Mouse (Mus musculus): Measurements from ENCODE around the gene Gch1.

Gch1 gene

DNA sequence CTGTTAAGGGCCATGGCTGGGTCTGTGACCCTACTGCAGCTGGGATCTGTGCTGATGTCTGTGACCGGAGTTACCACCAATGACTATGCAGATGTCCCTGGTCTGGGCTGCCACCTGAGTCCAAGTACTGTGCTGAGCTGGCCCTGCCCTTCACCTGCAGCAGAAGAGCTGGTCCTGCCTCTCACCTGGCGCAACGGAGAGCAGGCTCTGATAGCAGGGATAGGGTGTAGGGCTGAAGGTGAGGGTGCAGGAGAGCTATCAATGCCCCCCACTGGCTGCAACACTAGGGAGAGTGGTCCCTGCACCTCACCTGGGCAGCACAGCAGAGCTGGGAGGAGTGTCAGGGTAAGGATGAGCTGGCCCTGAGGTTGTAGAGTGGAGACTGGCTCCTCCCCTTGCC lies 17.4 kb upstream of the Gch1 start:
- DNase-seq (ENCODE audit: low spot score), result no peak

DNA sequence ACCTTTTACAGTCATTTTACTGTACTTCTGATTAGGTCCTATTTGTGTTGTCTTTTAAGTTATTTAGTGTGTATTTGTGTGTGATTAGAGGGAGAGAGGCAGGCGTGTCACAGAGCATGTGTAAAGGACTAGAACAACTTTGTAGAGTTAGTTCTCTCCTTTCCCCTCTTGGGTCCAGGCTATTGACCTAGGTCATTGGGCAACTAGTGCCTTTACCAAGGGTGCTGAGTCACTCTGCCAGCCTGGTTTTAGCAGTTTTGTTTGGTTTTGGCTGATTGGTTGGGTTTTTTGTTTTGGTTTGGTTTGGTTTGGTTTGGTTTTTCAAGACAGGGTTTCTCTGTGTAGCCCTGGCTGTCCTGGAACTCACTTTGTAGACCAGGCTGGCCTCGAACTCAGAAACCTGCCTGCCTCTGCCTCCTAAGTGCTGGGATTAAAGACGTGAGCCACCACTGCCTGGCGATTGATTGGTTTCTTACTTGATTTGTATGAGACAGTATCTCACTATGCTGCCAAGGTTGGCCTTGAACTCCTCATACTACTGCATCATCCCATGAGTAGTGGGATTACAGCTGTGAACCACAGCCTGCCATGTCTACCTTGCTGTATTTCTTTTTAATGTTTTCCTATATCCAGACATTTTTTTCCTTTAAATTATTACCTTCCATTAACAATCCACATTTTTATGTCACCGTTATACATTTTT lies 16.2 kb upstream of the Gch1 start:
- no peak for DNase-seq (ENCODE audit: low spot score)

DNA sequence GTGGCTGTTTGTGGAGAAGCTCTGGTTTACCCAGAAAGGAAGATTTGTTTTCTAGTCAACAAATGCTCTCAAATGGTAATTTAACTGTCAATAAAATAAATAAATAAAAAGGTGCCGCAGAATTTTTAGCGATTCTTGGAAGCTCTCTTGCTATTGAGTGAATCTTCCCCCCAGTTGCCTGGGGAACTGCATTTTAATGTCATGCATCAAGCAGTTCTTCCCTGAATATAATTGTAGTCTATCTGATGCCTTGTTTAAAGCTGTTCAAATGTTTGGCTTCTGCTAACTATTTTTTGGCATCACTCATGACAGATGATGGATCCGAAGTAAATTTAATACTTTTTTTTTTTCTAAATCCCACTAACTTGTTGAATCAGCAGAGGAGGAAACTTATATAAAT lies 8.1 kb upstream of the Gch1 start:
- no peak for DNase-seq (ENCODE audit: low spot score)

DNA sequence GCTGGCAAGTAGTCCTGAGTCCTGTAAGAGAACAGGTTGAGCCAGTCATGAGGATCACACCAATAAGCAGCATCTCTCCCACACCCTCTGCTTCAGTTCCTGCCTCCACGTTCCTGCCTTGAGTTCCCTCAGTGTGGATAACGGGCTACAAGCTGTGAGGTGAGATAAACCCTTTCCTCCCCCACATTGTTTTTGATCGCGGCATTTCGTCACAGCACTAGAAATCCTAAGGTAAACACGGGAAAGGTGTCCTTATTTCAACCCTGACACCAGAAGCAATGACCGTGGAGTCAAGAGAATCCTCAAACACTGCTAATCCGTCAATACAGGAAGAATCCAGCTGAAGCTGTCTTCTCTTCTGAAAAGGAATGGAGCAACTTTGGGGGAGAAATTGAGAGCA lies 7.5 kb upstream of the Gch1 start:
- DNase-seq (ENCODE audit: low spot score), result no peak

DNA sequence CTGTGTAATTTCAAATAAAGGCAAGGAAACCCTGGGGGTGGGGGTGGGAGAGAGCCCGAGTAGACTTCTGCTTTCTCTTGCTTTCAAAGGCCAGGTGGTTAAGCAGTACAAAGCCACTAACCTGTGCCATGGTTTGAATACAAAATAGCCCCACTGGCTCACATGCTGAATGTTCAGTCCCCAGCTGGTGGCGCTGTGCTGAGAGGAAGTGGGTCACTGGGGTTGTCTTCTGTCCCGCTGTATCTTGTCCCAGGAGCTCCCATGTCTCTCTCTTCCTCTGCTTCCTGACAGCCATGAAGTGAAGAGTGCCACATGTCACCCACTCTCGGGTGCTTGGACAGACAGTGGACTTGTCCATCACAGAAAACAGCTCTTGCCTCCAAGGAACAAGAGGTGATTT lies 4.9 kb upstream of the Gch1 start:
- DNase-seq (ENCODE audit: low spot score), result no peak

DNA sequence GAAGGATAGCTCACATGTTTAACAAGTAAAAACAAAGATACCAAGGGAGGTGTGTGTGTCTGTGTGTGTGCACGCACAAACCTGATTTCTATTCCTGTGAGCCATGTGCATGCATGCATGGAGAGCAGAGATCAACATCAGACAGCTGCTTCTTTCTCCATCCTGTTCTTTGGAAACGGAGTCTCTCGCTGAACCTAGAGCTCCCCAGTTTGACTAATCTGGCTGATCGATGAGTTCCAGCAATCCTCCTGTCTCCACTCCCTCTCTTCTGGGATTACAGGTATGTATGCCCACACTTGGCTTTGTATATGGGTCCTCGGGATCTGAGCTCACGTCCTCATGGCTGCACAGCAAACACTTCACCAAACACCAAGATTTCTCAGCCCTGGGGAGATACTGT lies 4.3 kb upstream of the Gch1 start:
- no peak for DNase-seq (ENCODE audit: low spot score)

DNA sequence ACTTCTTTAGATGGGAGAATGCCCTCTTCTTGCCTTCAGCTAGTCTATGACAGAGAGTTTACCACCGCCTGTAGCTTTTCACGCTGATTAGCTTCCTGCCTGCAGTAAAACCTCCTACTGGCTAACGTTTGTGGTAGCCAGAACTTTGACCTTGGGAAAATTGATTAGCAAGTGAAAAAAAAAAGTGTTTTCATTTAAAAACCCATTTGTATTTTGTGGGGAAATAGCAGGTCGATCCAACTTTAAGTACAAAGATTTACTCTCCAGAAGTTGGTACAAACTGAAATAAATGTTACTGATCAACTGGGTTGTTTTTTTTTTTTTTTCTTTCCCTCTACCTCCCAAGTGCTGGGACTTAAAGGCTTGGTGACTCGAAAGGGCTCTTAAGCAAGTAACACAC lies 2.6 kb upstream of the Gch1 start:
- no peak for DNase-seq (ENCODE audit: low spot score)

DNA sequence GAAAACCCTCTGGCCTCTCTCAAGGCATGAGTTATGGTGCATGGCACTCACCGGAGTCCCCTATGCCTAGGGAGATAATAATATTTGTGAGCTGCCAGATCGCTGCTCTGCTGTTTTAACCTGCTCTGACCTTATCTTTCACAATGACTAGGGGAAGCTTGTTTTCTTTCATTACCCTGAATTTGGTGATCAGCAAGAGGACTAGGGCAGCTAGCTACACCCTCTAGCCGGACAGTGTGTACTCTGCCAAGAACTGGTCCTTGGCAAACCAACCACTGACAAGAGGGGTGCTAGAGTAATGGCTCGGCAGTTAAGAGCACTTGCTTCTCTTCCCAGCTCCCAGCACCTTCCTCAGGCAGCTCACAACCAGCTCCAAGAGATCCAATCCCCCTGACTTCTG lies 1.4 kb upstream of the Gch1 start:
- peak; percentile 17 for DNase-seq (ENCODE audit: low spot score)

DNA sequence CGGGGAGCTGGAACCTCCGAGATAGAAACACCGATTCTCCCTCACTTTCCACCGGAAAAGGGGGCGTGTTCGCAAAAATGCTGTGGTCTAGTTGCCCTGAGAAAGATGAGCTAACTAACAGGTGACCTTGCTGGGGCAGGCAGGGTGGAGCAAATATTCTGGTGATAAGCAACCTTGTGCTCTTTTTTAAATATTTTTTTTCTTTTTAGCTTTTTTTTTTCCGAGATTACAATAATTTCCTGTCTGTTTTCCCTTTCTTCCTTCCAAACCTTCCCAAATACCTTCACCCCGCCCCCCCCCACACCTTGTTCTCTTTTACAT lies 382 bp upstream of the Gch1 start:
- DNase-seq (ENCODE audit: low spot score), result no peak

DNA sequence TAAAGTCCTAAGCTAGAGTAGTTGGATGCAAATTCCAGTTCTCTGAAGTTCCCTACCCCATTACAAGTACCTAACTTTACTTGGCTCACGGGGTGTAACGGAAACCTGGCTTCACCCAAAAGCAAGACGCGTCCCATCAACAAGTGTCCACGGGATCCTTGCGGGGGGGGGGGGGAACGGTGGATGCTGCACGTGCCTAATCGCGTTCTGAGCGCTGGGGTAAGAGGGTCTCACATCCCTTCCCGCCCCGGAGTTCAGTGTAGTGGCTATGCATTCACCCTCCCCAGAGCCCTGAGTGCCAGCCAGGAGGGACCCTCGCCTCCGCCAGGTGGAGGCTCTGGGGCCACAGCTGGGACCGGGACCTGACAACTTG lies 752 bp downstream of the Gch1 start:
- no peak for DNase-seq (ENCODE audit: low spot score)

DNA sequence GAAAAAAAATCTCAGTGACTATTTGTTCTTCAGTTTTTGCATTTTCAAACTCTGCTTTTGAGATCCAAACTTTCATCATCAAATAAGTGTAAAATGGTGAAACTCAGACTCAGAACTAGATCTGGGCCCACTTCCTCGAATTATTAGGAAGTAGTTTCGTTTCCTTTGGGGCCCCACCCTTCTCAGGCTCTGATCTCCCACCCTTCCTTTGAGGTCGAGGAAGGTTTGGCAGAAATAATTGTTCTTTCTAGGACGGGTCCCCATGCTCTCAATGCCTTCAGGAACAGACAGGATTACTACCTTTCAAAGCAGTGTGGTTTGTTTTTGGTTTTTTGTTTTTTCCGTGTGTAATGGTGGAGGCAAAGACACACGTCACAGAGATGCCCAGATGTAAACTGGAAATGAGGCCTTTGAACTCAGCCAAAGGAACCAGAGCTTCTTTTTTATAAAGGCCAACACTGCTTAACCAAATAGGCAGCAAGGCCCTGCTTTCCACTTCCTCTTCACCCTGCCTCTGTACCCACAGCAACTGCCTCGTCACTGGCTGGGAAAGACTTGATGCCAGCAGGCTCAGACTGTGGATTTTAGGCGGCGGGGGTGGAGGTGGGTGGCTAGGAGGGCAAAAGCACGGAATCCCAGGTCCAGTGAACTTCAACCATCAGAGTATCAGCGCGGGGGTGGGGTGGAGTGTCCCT lies 1.4 kb downstream of the Gch1 start:
- DNase-seq (ENCODE audit: low spot score), result peak; percentile 57

DNA sequence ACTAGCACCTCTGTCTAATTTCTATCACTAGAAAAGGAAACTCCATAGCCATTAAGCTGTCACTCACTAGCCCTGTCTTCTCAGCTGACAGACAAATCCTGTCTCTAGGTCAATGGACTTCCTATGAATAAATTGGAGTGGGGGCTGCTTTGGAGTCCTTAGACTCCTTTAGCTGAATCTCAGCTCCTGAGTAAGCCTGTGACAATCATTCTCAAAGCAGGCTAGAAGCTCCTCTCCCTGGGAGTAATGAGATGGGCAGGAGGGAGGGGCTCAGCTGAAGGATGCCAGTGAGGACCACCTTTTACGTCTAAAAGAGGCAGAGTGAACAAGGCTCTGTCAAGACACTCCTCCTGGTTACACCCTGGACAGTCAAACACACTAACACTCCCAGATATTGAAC lies 2.0 kb downstream of the Gch1 start:
- no peak for DNase-seq (ENCODE audit: low spot score)

DNA sequence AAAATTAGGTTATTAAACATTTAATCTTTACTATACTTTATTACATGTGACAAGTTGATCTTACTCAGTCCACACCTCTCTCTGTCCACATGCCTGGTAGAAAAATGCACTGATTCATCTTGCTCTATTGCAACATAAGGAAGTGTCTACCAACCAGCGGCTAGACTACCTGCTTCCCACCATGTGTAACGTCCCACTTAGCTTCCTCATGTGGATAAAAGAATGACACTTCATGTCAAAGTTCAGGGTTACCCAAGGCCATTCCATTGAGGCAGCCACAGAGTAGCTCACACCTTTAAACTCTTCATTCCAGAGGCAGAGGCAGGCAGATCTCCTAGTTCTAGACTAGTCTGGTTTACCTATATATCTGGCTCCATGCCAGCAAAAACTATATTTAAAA lies 2.7 kb downstream of the Gch1 start:
- no peak for DNase-seq (ENCODE audit: low spot score)

DNA sequence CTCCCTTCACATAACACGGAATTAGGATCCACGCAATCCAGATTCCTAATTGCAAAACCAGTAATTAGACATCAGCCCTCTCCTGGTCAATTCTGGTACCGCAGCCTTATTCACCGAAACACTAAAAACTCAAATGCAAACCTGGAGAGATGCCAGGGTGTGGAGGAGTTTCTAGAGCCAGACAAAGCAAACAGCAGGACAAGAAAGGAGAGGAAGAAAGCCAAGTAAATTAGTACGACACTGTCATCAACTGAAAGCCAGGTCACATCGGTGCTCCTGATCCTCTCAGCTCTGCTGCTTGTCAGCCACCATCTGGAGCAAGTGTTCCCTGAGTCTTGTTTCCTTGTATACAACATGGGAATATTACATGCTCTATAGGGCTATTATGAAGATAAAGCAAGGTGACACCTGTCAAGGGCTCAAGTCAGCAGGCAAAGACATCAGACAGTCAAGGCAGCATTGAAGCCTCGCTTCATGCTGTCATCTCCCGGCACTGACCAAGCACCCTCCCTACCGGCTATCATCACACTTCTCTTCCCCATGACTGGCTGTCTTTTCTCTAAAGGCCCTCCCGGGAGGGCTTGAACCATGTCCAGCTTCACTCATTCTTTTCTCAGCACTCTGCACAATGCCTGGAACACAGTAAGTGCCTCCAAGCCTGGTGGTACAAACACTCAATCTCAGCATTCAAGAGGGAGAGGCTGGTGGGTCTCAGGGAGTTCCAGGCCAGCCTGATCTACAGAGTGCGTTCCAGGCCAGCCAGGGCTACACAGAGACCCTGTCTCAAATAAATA lies 7.5 kb downstream of the Gch1 start:
- peak; percentile 63 for DNase-seq (ENCODE audit: low spot score)

DNA sequence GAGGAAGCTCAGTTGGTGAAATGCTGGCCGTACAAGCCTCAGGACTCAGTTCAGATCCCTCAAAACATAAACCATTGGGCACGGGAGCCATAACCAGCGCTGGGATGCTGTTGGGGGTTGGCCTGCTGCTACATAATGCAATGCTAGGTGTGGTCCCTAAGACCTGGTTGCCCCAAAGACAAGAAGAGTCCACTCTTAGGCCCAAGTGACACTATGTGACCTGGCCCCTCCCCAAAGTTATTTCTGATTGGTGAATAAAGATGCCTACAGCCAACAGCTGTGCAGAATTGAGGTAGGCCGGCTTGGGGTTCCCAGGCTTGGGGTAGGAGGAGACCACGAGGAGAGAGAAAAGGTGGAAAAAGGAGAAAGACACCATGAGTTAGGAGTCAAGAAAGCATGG lies 10.4 kb downstream of the Gch1 start:
- no peak for DNase-seq (ENCODE audit: low spot score)

DNA sequence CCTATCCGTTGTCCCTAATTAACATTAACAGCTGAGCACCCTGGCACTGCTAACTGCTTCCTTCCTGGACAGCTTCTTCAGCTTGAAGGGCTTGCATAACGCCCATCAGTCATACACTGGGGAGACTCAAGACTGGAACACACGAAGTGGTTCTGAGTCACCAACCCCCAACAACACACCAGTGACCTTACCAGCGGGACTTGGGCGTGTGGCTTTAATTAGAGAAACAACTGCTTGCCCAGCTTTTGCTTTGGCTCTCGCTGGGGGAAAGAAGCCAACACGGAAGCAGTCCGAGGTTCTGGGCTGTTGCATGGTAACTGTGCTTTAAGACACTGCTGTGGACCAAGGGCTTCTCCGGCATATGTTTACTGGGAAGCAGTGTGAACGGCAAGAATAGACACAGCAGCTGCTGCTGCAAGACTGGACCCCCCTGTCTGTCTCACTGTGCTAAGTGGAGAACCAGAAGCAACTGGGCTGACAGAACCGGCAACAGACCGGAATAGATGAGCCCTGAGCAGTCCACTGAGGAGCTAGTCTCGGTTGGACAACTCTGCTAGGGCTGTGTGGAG lies 11.3 kb downstream of the Gch1 start:
- DNase-seq (ENCODE audit: low spot score), result peak; percentile 72

DNA sequence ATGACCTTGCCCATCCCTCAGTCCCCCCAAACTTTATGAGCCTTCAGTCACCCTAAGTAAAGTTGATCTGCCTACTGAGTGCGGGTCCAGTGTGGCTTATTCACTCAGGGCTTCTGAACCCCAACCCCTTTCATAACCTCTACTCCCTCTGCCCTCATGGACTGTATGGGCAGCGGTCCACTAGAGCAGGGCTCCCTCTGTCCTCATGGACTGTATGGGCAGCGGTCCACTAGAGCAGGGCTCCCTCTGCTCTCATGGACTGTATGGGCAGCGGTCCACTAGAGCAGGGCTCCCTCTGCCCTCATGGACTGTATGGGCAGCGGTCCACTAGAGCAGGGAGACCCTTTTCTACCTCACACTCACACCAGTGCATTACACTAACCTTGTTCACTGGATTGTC lies 13.0 kb downstream of the Gch1 start:
- no peak for DNase-seq (ENCODE audit: low spot score)

DNA sequence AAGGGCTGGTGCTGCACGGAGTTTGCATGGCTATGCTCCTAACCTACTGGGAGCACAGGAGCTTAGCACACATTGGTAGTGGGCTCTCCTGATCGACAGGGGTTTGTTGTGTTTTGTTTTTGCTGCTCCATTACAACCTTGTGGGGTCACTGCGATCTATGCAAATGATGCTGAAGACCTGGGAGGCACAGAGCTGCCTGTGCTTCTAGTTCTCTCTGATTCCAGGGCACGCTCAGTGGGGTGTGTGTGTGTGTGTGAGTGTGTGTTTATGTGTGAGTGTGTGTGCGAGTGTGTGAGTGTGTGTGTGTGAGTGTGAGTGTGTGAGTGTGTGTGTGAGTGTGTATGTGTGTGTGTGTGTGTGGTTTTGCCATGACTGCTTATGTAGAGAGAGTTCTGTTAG lies 14.1 kb downstream of the Gch1 start:
- DNase-seq (ENCODE audit: low spot score), result no peak

DNA sequence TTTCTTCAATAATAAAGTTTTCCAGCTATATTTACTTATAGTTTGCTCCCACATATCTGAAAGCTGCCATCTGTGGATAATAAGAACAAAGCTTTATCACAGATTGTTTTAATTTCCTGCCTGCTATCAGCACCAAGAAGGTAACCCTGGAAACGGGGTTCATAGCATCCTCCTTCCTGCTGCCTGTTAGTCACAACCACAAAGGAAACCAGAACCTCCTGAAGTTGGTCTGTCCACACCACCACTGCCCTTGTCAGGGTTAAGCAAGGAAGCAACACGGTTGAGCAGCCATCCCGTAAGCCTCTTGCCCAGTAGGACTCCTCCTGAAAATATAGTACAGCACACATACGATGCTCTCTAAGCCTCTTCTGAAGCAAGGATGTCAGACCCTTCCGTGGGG lies 17.1 kb downstream of the Gch1 start:
- DNase-seq (ENCODE audit: low spot score), result no peak

DNA sequence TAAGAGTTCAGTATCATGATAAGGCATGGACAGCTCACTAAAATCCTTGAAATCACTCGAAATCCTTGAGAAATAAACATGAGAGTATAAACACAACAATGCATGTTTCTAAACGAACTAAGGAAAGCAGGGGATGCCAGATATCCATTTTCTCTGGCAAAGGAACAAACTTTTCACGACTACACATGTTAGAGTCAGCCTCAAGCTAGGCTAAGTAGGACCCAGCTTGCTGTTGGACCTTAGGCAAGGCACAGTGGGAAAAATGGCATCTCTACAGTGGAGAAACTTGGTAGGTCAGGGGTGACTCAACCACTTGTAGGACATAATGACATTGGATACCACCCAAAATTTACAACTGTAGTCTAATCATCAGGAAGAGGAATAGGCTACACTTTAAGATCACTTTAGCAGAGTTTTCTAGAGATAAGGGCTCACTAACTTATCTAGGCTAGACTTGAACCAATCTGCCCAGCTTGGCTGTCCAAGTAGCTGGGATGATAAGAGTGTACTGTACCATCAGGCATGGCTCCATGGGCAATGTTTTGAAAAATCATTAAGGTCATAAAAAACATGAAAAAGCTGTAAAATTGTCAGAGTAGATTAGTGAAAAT lies 18.6 kb downstream of the Gch1 start:
- DNase-seq (ENCODE audit: low spot score), result no peak

DNA sequence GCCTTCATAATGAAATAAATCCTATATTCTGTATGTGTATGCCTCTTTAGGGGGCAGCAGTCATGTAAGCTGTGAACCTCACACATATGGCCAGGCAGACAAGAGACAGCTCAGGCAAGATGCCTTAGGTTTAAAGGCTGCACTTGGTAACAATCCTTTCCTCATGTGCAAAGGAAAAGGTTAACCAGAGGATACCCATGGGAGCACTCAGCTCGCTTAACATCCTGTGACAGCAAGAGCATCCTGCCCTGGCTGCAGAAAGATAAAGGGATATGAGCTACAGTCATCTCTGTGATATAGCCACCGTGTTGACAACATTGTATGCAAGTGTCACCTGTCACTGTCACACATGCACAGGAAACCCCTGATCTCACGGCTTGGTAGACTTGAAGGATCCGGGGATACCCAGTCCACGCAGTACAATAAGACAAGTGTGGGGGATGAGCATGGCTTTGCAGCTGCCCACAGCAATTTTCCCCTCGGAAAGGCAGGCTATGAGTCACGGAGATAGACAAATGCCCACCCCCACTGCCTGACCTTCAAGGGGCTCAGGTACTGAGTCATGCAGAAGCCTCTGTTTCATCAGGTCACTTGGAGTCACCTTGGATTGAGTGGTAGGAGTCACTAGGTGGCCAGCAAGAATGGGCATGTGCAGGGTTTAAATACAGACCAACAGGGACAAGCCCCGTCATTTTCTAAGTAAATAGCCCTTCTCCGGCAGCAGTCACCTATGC lies 19.4 kb downstream of the Gch1 start:
- DNase-seq (ENCODE audit: low spot score), result no peak

DNA sequence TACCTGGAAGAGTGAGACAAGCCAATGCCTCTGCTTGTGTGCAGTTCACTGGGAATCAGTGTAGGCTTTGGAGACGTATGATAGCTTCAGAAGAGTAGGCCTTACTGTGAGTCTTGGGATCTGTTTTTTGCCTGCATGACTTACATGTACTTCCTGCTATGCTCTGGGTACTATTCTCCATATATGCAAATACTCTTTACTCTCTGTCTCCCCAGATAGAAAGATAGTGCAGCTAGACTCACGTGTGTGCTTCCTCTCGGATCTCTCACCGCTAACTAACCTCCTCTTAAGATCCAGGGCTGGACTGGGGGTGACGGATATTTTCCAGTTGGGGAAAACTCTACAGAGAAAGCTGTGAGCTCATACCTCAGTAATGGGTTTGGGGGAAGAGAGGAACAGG lies 23.5 kb downstream of the Gch1 start:
- DNase-seq (ENCODE audit: low spot score), result no peak

All from lung, postnatal 25 days (tissue).